Comparison of ENCODE assay signal across 9 mouse cellular contexts in genomic region chr8:94735426-94736094, GRCm38 (mm10). TPM values are rescaled to one million over a fixed set of nuclear protein-coding genes. Genes with fewer than 3 reads are reported as not detected.
DNase-seq lines count a peak whose midpoint lies in the region; ATAC-seq lines count a peak whose summit lies in the region.
"Had no signal": no experiment of that assay in that cellular context is flagged by ENCODE, and none has a peak within 500 bp of the region (broad histone marks: within the 10 kb centered on the region; RNA-seq: fewer than 3 reads in every experiment).

No protein-coding gene starts in this region.

- intact Hi-C loops in heart, postnatal 36 days (cut with DNase I): no loop called here

- no peak for ATAC-seq in monocyte, adult 5-6 weeks (replicated peaks; ENCODE audit: insufficient number of reproducible peaks, low FRiP score, low TSS enrichment, poor library complexity, severe bottlenecking)

- peak; percentile 45 for DNase-seq in adrenal gland, adult 2 months
- no peak for DNase-seq in adrenal gland, postnatal 4 days (ENCODE audit: low spot score in 2 of 2)
- peak; percentile 48 for DNase-seq in adipocyte (ENCODE audit: low spot score)
- DNase-seq in heart, postnatal 36 days: peak; percentile 18 to 28
- peak; percentile 58 for DNase-seq in lung, postnatal 10 days
- DNase-seq in right cerebral cortex, adult 2 months (ENCODE audit: low spot score in 2 of 2): no peak
- no peak for DNase-seq in cerebellum, postnatal 10 days

RNA-seq across cellular contexts. Expression of gene Ccl22, which starts 9.8 kb away (rescaled TPM):
- not detected for total RNA-seq in adrenal gland, adult 2 months (2021)
- polyA plus RNA-seq in adrenal gland, adult 2 months (2012; rRNA removed): 0.44 and 0.55 TPM in 2 replicates
- total RNA-seq in adrenal gland, postnatal 4 days (2021): under 1 TPM; 0.25 to 0.31 TPM
- not detected for total RNA-seq in heart, postnatal 36 days (2021)
- total RNA-seq in monocyte, adult 5-6 weeks (2017): 0.11 to 0.87 TPM (median 0.57 TPM) in 3 replicates
- polyA plus RNA-seq: embryonic facial prominence, embryonic 12.5 days had no signal

RNA-seq across cellular contexts. Expression of gene Cx3cl1, which starts 36.2 kb away (rescaled TPM):
- total RNA-seq in adrenal gland, adult 2 months (2021): 10 to 100 TPM; 29.3 to 48.2 TPM
- 116 and 153 TPM in 2 replicates for polyA plus RNA-seq in adrenal gland, adult 2 months (2012; rRNA removed)
- total RNA-seq in adrenal gland, postnatal 4 days (2021): 10 to 100 TPM; 18.8 to 21.1 TPM
- total RNA-seq in heart, postnatal 36 days (2021): 1 to 10 TPM; 2.9 to 4.4 TPM
- total RNA-seq in monocyte, adult 5-6 weeks (2017): not detected in 3 replicates

RNA-seq across cellular contexts. Expression of gene Pllp, which starts 39.5 kb away (rescaled TPM):
- total RNA-seq in adrenal gland, adult 2 months (2021): 1 to 10 TPM in 1 of 2 experiments, under 1 TPM in 1; 0.49 to 1.1 TPM
- 1.5 and 2.6 TPM in 2 replicates for polyA plus RNA-seq in adrenal gland, adult 2 months (2012; rRNA removed)
- total RNA-seq in adrenal gland, postnatal 4 days (2021): 1 to 10 TPM; 3.3 to 4.1 TPM
- total RNA-seq in heart, postnatal 36 days (2021): under 1 TPM; 0.31 to 0.38 TPM
- total RNA-seq in monocyte, adult 5-6 weeks (2017): not detected in 3 replicates

Comparison
In these comparisons a context has a peak if more than half of its experiments do, and no peak if none do; other contexts are left out.
1. DNase-seq: peak in adrenal gland, adult 2 months (single experiment), adipocyte (single experiment), heart, postnatal 36 days (2 of 2) and lung, postnatal 10 days (single experiment); none in adrenal gland, postnatal 4 days (0 of 2), right cerebral cortex, adult 2 months (0 of 2) and cerebellum, postnatal 10 days (0 of 2).